Mouse (Mus musculus): Measurements from ENCODE around the gene Otos. TPM values are rescaled to one million over a fixed set of nuclear protein-coding genes. Genes with fewer than 3 reads are reported as not detected.

The Otos gene
- polyA plus RNA-seq, 1 experiment from 2014 or later = 0.24 TPM

DNA sequence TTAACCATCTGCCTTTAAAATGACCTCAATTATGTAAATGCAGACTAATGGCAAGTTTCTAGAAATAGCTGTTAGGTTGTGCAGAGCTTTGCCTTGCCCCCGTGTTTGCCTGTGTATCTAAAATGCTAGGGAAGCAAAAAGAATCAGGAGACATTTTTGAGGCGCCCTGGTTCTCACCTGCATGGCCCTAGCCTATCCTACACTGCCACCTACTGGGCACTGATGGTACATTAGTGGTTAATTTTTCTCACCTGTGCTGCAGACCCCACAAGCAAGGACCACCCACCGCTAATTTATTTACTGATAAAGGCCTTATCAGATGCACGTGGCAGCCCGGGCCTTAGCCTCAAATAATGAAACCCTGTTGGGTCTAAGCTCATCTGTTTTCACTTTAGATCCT lies 37.6 kb downstream of the Otos start:
- H3K36me3 ChIP-seq (ENCODE audit: insufficient read depth, low read length) = no peaks in the 10 kb centered on the region
- WGBS = 2% methylated on average over 5 of the region's 5 CpGs
- no peaks in the 10 kb centered on the region for H3K9me3 ChIP-seq (ENCODE audit: low read length)
- H3K27ac ChIP-seq (ENCODE audit: low read length) = no peak overlapping the region
- DNase-seq (ENCODE audit: low spot score) (peak; percentile 44), ATAC-seq (no peak)
- TF ChIP-seq CTCF (IDR thresholded peaks at IDR 0.05) = peak; percentile 85
- TF ChIP-seq EP300 (IDR thresholded peaks at IDR 0.05) = no peak
- no peak overlapping the region for H3K9ac ChIP-seq (replicated peaks; ENCODE audit: low read depth)
- H3K4me3 ChIP-seq (ENCODE audit: low read depth, low read length) = no peak overlapping the region
- H3K4me2 ChIP-seq (replicated peaks; ENCODE audit: low read depth, low read length) = no peak overlapping the region
- no peaks in the 10 kb centered on the region for H3K4me1 ChIP-seq (ENCODE audit: insufficient read depth, low read depth, low read length)
- no peaks in the 10 kb centered on the region for H3K27me3 ChIP-seq (replicated peaks; ENCODE audit: insufficient read depth, low read length)

DNA sequence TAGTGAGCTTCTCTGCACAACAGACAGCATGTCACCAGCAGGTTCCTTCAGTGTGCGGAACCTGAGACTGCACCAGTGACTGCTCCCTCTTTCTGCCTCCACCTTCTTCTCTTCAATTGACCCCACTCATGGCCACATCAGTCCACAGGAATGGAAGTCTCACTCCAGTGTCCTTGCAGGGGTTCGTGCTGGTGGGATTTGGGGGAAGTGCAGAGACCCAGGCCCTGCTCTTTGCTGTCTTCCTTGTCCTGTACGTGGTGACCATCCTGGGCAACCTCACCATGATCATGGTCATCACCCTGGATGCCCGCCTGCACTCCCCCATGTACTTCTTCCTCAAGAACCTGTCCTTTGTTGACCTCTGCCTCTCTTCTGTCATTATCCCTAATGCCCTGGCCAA lies 40.9 kb downstream of the Otos start:
- WGBS = 65% methylated on average over 4 of the region's 4 CpGs
- ATAC-seq = no peak
- no peak for TF ChIP-seq CTCF (IDR thresholded peaks at IDR 0.05)
- no peak for TF ChIP-seq EP300 (IDR thresholded peaks at IDR 0.05)

DNA sequence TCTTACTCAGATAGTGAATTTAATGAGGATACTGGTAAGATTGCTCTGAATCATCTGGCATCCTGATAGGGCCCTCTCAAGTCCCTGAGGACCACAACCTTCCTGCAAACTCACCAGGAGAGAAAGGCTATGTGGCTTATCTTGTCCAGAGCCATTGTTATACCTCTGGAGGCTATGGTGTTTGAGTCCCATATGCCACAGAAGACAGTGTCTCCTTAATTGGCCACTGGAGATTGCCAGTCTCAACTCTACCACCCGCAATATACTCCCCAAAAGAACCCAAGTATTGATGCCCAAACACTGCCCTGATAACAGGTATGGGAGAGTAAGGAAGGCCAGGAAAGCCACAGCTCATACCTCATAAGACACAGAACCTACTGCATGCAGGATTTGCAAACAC lies 43.2 kb downstream of the Otos start, which contains the start of gene Olfr1410:
Gene Olfr1410, plus strand, starts transcription at position 301 of the 400 bp plus-strand sequence.
- Histone ChIP-seq H3K4me1 (ENCODE audit: insufficient read depth, low read depth, low read length) (no peaks in the 10 kb centered on the region), H3K9me3 (ENCODE audit: low read length) (no peaks in the 10 kb centered on the region), H3K4me3 (ENCODE audit: low read depth, low read length) (no peak within 1 kb of the TSS), H3K9ac (replicated peaks; ENCODE audit: low read depth) (no peak within 1 kb of the TSS), H3K4me2 (replicated peaks; ENCODE audit: low read depth, low read length) (no peak within 1 kb of the TSS), H3K27ac (ENCODE audit: low read length) (no peak within 1 kb of the TSS), H3K27me3 (replicated peaks; ENCODE audit: insufficient read depth, low read length) (no peaks in the 10 kb centered on the region), H3K36me3 (ENCODE audit: insufficient read depth, low read length) (no peaks in the 10 kb centered on the region)
- TF ChIP-seq EP300 (IDR thresholded peaks at IDR 0.05) (no peak), CTCF (IDR thresholded peaks at IDR 0.05) (no peak)
- 94% methylated on average over 1 of the region's 1 CpGs for WGBS
- ATAC-seq (no peak), DNase-seq (ENCODE audit: low spot score) (no peak)

More for the DNA sequence above, 40.9 kb downstream of the Otos start:
- H3K4me1 ChIP-seq (ENCODE audit: insufficient read depth, low read depth, low read length) = no peaks in the 10 kb centered on the region
- no peak overlapping the region for H3K27ac ChIP-seq (ENCODE audit: low read length)
- no peaks in the 10 kb centered on the region for H3K27me3 ChIP-seq (replicated peaks; ENCODE audit: insufficient read depth, low read length)
- no peak overlapping the region for H3K9ac ChIP-seq (replicated peaks; ENCODE audit: low read depth)
- DNase-seq (ENCODE audit: low spot score) = no peak
- H3K36me3 ChIP-seq (ENCODE audit: insufficient read depth, low read length) = no peaks in the 10 kb centered on the region
- no peaks in the 10 kb centered on the region for H3K9me3 ChIP-seq (ENCODE audit: low read length)
- no peak overlapping the region for H3K4me3 ChIP-seq (ENCODE audit: low read depth, low read length)
- no peak overlapping the region for H3K4me2 ChIP-seq (replicated peaks; ENCODE audit: low read depth, low read length)

DNA sequence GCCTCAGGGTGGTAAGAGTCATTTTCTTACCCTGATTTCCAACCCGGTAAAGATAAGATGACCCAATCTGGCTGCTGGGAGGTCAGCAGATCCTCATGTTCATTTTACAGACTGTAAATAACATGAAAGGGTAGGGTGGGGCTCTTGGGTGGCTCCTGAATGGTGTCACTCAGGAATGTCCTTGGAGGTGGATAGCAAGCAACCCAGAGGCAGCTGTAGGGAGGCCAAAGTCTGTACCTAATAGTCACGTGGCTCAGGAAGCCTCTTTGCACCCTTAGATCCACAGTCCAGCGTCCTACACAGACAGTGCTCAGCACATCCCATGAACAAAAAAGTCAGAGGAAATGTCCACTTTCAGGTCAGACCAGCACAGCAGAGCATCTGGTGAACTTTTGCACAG lies 52.6 kb downstream of the Otos start:
- no peak for TF ChIP-seq EP300 (IDR thresholded peaks at IDR 0.05)
- Histone ChIP-seq H3K27me3 (replicated peaks; ENCODE audit: insufficient read depth, low read length) (no peaks in the 10 kb centered on the region), H3K4me3 (ENCODE audit: low read depth, low read length) (no peak overlapping the region), H3K9ac (replicated peaks; ENCODE audit: low read depth) (no peak overlapping the region), H3K4me1 (ENCODE audit: insufficient read depth, low read depth, low read length) (no peaks in the 10 kb centered on the region), H3K27ac (ENCODE audit: low read length) (no peak overlapping the region), H3K4me2 (replicated peaks; ENCODE audit: low read depth, low read length) (no peak overlapping the region), H3K36me3 (ENCODE audit: insufficient read depth, low read length) (no peaks in the 10 kb centered on the region), H3K9me3 (ENCODE audit: low read length) (no peaks in the 10 kb centered on the region)
- 74% methylated on average over 3 of the region's 3 CpGs for WGBS
- DNase-seq (ENCODE audit: low spot score) (no peak), ATAC-seq (no peak)

Other genes with a start within 250 kb of the Otos start
- gene Ndufa10, start 175.0 kb downstream of the Otos start, polyA plus RNA-seq (2015; fragmentation: Nextera tagmentation; extraction: Ambion mirVana) = 160 and 162 TPM in 2 replicates
- gene Olfr1416, start 163.7 kb downstream of the Otos start, polyA plus RNA-seq (2015; fragmentation: Nextera tagmentation; extraction: Ambion mirVana) = not detected in 2 replicates
- gene Olfr1415, start 152.7 kb downstream of the Otos start, polyA plus RNA-seq (2015; fragmentation: Nextera tagmentation; extraction: Ambion mirVana) = not detected in 2 replicates
- gene Olfr1414, start 130.2 kb downstream of the Otos start, polyA plus RNA-seq (2015; fragmentation: Nextera tagmentation; extraction: Ambion mirVana) = not detected in 2 replicates
- gene Olfr1413, start 77.5 kb downstream of the Otos start, polyA plus RNA-seq (2015; fragmentation: Nextera tagmentation; extraction: Ambion mirVana) = not detected in 2 replicates
- gene Olfr1412, start 63.1 kb downstream of the Otos start, polyA plus RNA-seq (2015; fragmentation: Nextera tagmentation; extraction: Ambion mirVana) = not detected in 2 replicates
- gene Olfr1411, start 54.4 kb downstream of the Otos start, polyA plus RNA-seq (2015; fragmentation: Nextera tagmentation; extraction: Ambion mirVana) = not detected in 2 replicates
- not detected in 2 replicates for gene Olfr1410, start 43.1 kb downstream of the Otos start, polyA plus RNA-seq (2015; fragmentation: Nextera tagmentation; extraction: Ambion mirVana)
- gene Olfr12, start 31.1 kb downstream of the Otos start, polyA plus RNA-seq (2015; fragmentation: Nextera tagmentation; extraction: Ambion mirVana) = not detected in 2 replicates
- 342 and 355 TPM in 2 replicates for gene Cops9, start 6.9 kb downstream of the Otos start, polyA plus RNA-seq (2015; fragmentation: Nextera tagmentation; extraction: Ambion mirVana)
- 11.0 and 12.5 TPM in 2 replicates for gene Gpc1, start 182.8 kb upstream of the Otos start, polyA plus RNA-seq (2015; fragmentation: Nextera tagmentation; extraction: Ambion mirVana)